Mouse (Mus musculus) heart, embryonic 16.5 days (tissue): ENCODE measurements around the gene Bmpr1b. TPM values are rescaled to one million over a fixed set of nuclear protein-coding genes. Genes with fewer than 3 reads are reported as not detected.

ENCODE experiments used
- ATAC-seq: fragments of 200-750 bp; cut with Nextera tagmentation; replicated peaks from 2 replicates; pipeline ENCODE4 v1.8.0; 2017; ENCODE audit warnings: moderate number of reproducible peaks; ENCODE audit not compliant: insufficient read depth, low FRiP score; ENCODE audit errors: extremely low read depth
- H3K27ac ChIP-seq: fragments of 300-500 bp; sonication (generic); 2 replicates; pipeline ENCODE4 v1.5.1; 2014; ENCODE audit warnings: mild to moderate bottlenecking, low read length, control low read depth, moderate library complexity
- H3K27me3 ChIP-seq: fragments of 300-500 bp; sonication (generic); 2 replicates; pipeline ENCODE4 v1.6.1; 2014; ENCODE audit warnings: low read length, mixed read lengths; ENCODE audit not compliant: control insufficient read depth, insufficient read depth
- H3K36me3 ChIP-seq: fragments of 300-500 bp; sonication (generic); 2 replicates; pipeline ENCODE4 v1.6.1; 2014; ENCODE audit not compliant: control insufficient read depth, insufficient read depth
- H3K4me1 ChIP-seq: fragments of 300-500 bp; sonication (generic); 2 replicates; pipeline ENCODE4 v1.6.1; 2014; ENCODE audit warnings: low read length, mixed read lengths; ENCODE audit not compliant: control insufficient read depth, insufficient read depth
- H3K4me2 ChIP-seq: fragments of 300-500 bp; sonication (generic); 2 replicates; pipeline ENCODE4 v1.6.1; 2014; ENCODE audit warnings: low read depth, mild to moderate bottlenecking, control low read depth, low read length
- H3K4me3 ChIP-seq: fragments of 300-500 bp; sonication (generic); 2 replicates; pipeline ENCODE4 v1.5.1; 2014; ENCODE audit warnings: mild to moderate bottlenecking, control low read depth, low read length
- H3K9ac ChIP-seq: fragments of 300-500 bp; sonication (generic); 2 replicates; pipeline ENCODE4 v1.6.1; 2014; ENCODE audit warnings: low read length, control low read depth
- H3K9me3 ChIP-seq: fragments of 300-500 bp; sonication (generic); replicated peaks from 2 replicates; pipeline ENCODE4 v1.6.1; 2016; ENCODE audit warnings: low read length; ENCODE audit not compliant: control insufficient read depth
- WGBS: fragments of 180-500 bp; shearing (Covaris S2); extraction: QIAGEN DNeasy Blood & Tissue Kit; methylation state at CpG from one replicate; pipeline ENCODE4 v1.1.7; 2014; 5-methylcytosine and 5-hydroxymethylcytosine counted together
- polyA plus RNA-seq: library from polyadenylated mRNA; unstranded; fragments of >200 nt; fragmentation: Nextera tagmentation; extraction: Ambion mirVana; gene quantifications from 2 replicates; pipeline ENCODE4 v1.2.1, GENCODE M21; 2015

The Bmpr1b gene
- polyA plus RNA-seq, 1 experiment from 2014 or later, result 0.37 TPM

- Histone ChIP-seq H3K4me1 (no peaks in the 10 kb centered on the region), H3K27me3 (no peaks in the 10 kb centered on the region), H3K4me2 (no peak overlapping the region), H3K27ac (no peak overlapping the region), H3K9ac (no peak overlapping the region), H3K36me3 (no peaks in the 10 kb centered on the region), H3K4me3 (no peak overlapping the region), H3K9me3 (no peaks in the 10 kb centered on the region)
- WGBS, result 74% methylated on average over 4 of the region's 4 CpGs
- no peak for ATAC-seq
These were observed 65.6 kb downstream of the Bmpr1b start for GRCm38 (mm10) chr3:142103622-142104021.

- ATAC-seq, result no peak
- H3K4me3 ChIP-seq, result no peak overlapping the region
- H3K4me2 ChIP-seq, result no peak overlapping the region
- no peaks in the 10 kb centered on the region for H3K4me1 ChIP-seq
- no peaks in the 10 kb centered on the region for H3K9me3 ChIP-seq
- H3K27ac ChIP-seq, result no peak overlapping the region
- no peak overlapping the region for H3K9ac ChIP-seq
- 26% methylated on average over 2 of the region's 2 CpGs for WGBS
- no peaks in the 10 kb centered on the region for H3K36me3 ChIP-seq
- no peaks in the 10 kb centered on the region for H3K27me3 ChIP-seq
These were observed 70.1 kb downstream of the Bmpr1b start for GRCm38 (mm10) chr3:142099151-142099550.

- no peak overlapping the region for H3K4me2 ChIP-seq
- WGBS, result 87% methylated on average over 4 of the region's 4 CpGs
- no peak overlapping the region for H3K9ac ChIP-seq
- H3K36me3 ChIP-seq, result no peaks in the 10 kb centered on the region
- H3K27me3 ChIP-seq, result no peaks in the 10 kb centered on the region
- H3K4me3 ChIP-seq, result no peak overlapping the region
- H3K27ac ChIP-seq, result no peak overlapping the region
- no peaks in the 10 kb centered on the region for H3K9me3 ChIP-seq
- no peak for ATAC-seq
- H3K4me1 ChIP-seq, result no peaks in the 10 kb centered on the region
These were observed 75.2 kb downstream of the Bmpr1b start for GRCm38 (mm10) chr3:142094049-142094448.

- no peaks in the 10 kb centered on the region for H3K4me1 ChIP-seq
- no peaks in the 10 kb centered on the region for H3K36me3 ChIP-seq
- 74% methylated on average over 4 of the region's 4 CpGs for WGBS
- H3K27ac ChIP-seq, result no peak overlapping the region
- H3K4me2 ChIP-seq, result no peak overlapping the region
- no peaks in the 10 kb centered on the region for H3K27me3 ChIP-seq
- no peak overlapping the region for H3K9ac ChIP-seq
- ATAC-seq, result no peak
- no peak overlapping the region for H3K4me3 ChIP-seq
- H3K9me3 ChIP-seq, result no peaks in the 10 kb centered on the region
These were observed 79.5 kb downstream of the Bmpr1b start for GRCm38 (mm10) chr3:142089684-142090083.

GRCm38 (mm10) chr3:142085938-142086337 is 83.3 kb downstream of the Bmpr1b start:
- Histone ChIP-seq H3K27me3 (no peaks in the 10 kb centered on the region), H3K36me3 (no peaks in the 10 kb centered on the region), H3K9me3 (no peaks in the 10 kb centered on the region), H3K4me2 (no peak overlapping the region), H3K4me3 (no peak overlapping the region), H3K9ac (no peak overlapping the region), H3K4me1 (no peaks in the 10 kb centered on the region), H3K27ac (no peak overlapping the region)
- WGBS, result 57% methylated on average over 3 of the region's 3 CpGs
- ATAC-seq, result no peak

GRCm38 (mm10) chr3:142084091-142084490 is 85.1 kb downstream of the Bmpr1b start:
- no peak overlapping the region for H3K4me3 ChIP-seq
- no peak for ATAC-seq

GRCm38 (mm10) chr3:142077723-142078302 is 91.4 kb downstream of the Bmpr1b start:
- no peak overlapping the region for H3K9ac ChIP-seq
- no peaks in the 10 kb centered on the region for H3K4me1 ChIP-seq
- ATAC-seq, result no peak
- no peak overlapping the region for H3K4me3 ChIP-seq
- no peak overlapping the region for H3K27ac ChIP-seq
- H3K4me2 ChIP-seq, result no peak overlapping the region
- no peaks in the 10 kb centered on the region for H3K36me3 ChIP-seq
- no peaks in the 10 kb centered on the region for H3K9me3 ChIP-seq
- WGBS, result 39% methylated on average over 3 of the region's 3 CpGs
- no peaks in the 10 kb centered on the region for H3K27me3 ChIP-seq

More at GRCm38 (mm10) chr3:142084091-142084490, 85.1 kb downstream of the Bmpr1b start:
- Histone ChIP-seq H3K27me3 (no peaks in the 10 kb centered on the region), H3K9ac (no peak overlapping the region), H3K27ac (no peak overlapping the region), H3K9me3 (no peaks in the 10 kb centered on the region), H3K4me1 (no peaks in the 10 kb centered on the region), H3K36me3 (no peaks in the 10 kb centered on the region), H3K4me2 (no peak overlapping the region)
- WGBS, result 24% methylated on average over 1 of the region's 1 CpGs

GRCm38 (mm10) chr3:142071601-142072000 is 97.6 kb downstream of the Bmpr1b start:
- Histone ChIP-seq H3K27me3 (no peaks in the 10 kb centered on the region), H3K9ac (no peak overlapping the region), H3K9me3 (no peaks in the 10 kb centered on the region), H3K4me2 (no peak overlapping the region), H3K36me3 (no peaks in the 10 kb centered on the region), H3K27ac (no peak overlapping the region), H3K4me1 (no peaks in the 10 kb centered on the region), H3K4me3 (no peak overlapping the region)
- ATAC-seq, result no peak
- WGBS, result 80% methylated on average over 5 of the region's 5 CpGs

GRCm38 (mm10) chr3:142066792-142067346 is 102.4 kb downstream of the Bmpr1b start:
- no peaks in the 10 kb centered on the region for H3K9me3 ChIP-seq
- H3K36me3 ChIP-seq, result no peaks in the 10 kb centered on the region
- no peak overlapping the region for H3K9ac ChIP-seq
- WGBS, result 56% methylated on average over 1 of the region's 1 CpGs
- no peaks in the 10 kb centered on the region for H3K4me1 ChIP-seq
- no peak for ATAC-seq
- H3K27ac ChIP-seq, result no peak overlapping the region
- no peak overlapping the region for H3K4me2 ChIP-seq
- H3K27me3 ChIP-seq, result no peaks in the 10 kb centered on the region
- no peak overlapping the region for H3K4me3 ChIP-seq
